In genomic region chr1:62773105-62773920, GRCm38 (mm10) we compare ENCODE assay signal across 14 mouse cellular contexts.
DNase-seq lines count a peak whose midpoint lies in the region; ATAC-seq and TF ChIP-seq lines count a peak whose summit lies in the region.
"Had no signal": no experiment of that assay in that cellular context is flagged by ENCODE, and none has a peak within 500 bp of the region (broad histone marks: within the 10 kb centered on the region; RNA-seq: fewer than 3 reads in every experiment).

No protein-coding gene starts in this region.

- H3K4me3 ChIP-seq in hindbrain, embryonic 10.5 days: no peak overlapping the region
- H3K4me3 ChIP-seq in hindbrain, embryonic 16.5 days (ENCODE audit: low read length): no peak overlapping the region
- no peak overlapping the region for H3K4me3 ChIP-seq in brown adipose tissue, adult 24 weeks (ENCODE audit: insufficient read depth, low read depth, low read length)
- H3K4me3 ChIP-seq in liver, embryonic 13.5 days (replicated peaks): no peak overlapping the region
- H3K4me3 ChIP-seq in myocyte: no peak overlapping the region
- H3K4me3 ChIP-seq in midbrain, embryonic 11.5 days (ENCODE audit: low read depth, low read length): no peak overlapping the region
- no peak overlapping the region for H3K4me3 ChIP-seq in lung, adult 2 months (replicated peaks; ENCODE audit: extremely low read depth, low read depth, low read length)
- H3K4me3 ChIP-seq: heart, embryonic 15.5 days; hindbrain, embryonic 15.5 days; midbrain, embryonic 10.5 days had no signal

- H3K4me1 ChIP-seq in hindbrain, embryonic 10.5 days (replicated peaks): peaks cover 44% of the 10 kb centered on the region
- peaks cover 5% of the 10 kb centered on the region for H3K4me1 ChIP-seq in hindbrain, embryonic 16.5 days (ENCODE audit: control insufficient read depth, insufficient read depth, low read depth, low read length)
- peaks cover 41% of the 10 kb centered on the region for H3K4me1 ChIP-seq in brown adipose tissue, adult 24 weeks (ENCODE audit: control insufficient read depth, insufficient read depth, insufficient read length, low read length)
- H3K4me1 ChIP-seq in liver, embryonic 13.5 days (replicated peaks): peaks cover 45% of the 10 kb centered on the region
- H3K4me1 ChIP-seq in midbrain, embryonic 11.5 days (ENCODE audit: control insufficient read depth, insufficient read depth, low read length): no peaks in the 10 kb centered on the region
- peaks cover 4% of the 10 kb centered on the region; the same call in 1 of the 2 replicates for H3K4me1 ChIP-seq in lung, adult 2 months (ENCODE audit: control insufficient read depth, insufficient read depth, low read length)

- peaks cover 6% of the 10 kb centered on the region; the same call in 1 of the 2 replicates for H3K27me3 ChIP-seq in hindbrain, embryonic 10.5 days (ENCODE audit: insufficient read depth, poor library complexity, severe bottlenecking)
- H3K27me3 ChIP-seq in hindbrain, embryonic 16.5 days (replicated peaks; ENCODE audit: control insufficient read depth, insufficient read depth, low read length): no peaks in the 10 kb centered on the region
- no peaks in the 10 kb centered on the region for H3K27me3 ChIP-seq in liver, embryonic 13.5 days
- no peaks in the 10 kb centered on the region for H3K27me3 ChIP-seq in myocyte (ENCODE audit: control insufficient read depth, insufficient read depth, insufficient read length)
- no peaks in the 10 kb centered on the region for H3K27me3 ChIP-seq in midbrain, embryonic 11.5 days (ENCODE audit: control insufficient read depth, insufficient read depth, low read length)
- H3K27me3 ChIP-seq: heart, embryonic 15.5 days; hindbrain, embryonic 15.5 days had no signal

- no peak overlapping the region for H3K9ac ChIP-seq in hindbrain, embryonic 16.5 days (ENCODE audit: low read depth, low read length)
- H3K9ac ChIP-seq in liver, embryonic 13.5 days: no peak overlapping the region
- H3K9ac ChIP-seq in midbrain, embryonic 11.5 days (ENCODE audit: low read length): no peak overlapping the region
- H3K9ac ChIP-seq: heart, embryonic 15.5 days; hindbrain, embryonic 15.5 days; lung, embryonic 14.5 days had no signal

- ATAC-seq in hindbrain, embryonic 16.5 days: no peak
- peak; percentile 93 for ATAC-seq in liver, embryonic 13.5 days (ENCODE audit: low read depth)
- ATAC-seq in midbrain, embryonic 11.5 days (ENCODE audit: low FRiP score): no peak

- DNase-seq in hindbrain, embryonic 10.5 days (ENCODE audit: low spot score): no peak
- DNase-seq in liver, embryonic 13.5 days: peak; percentile 28
- no peak for DNase-seq in midbrain, embryonic 11.5 days (ENCODE audit: low spot score, missing footprints)
- no peak for DNase-seq in testis, postnatal 14 days (ENCODE audit: low spot score)
- no peak for DNase-seq in lung, adult 2 months
- DNase-seq: adrenal gland, postnatal 36 days; cerebellum, adult 11-12 months; lung, embryonic 14.5 days had no signal

- no peaks in the 10 kb centered on the region for H3K9me3 ChIP-seq in hindbrain, embryonic 10.5 days
- H3K9me3 ChIP-seq in hindbrain, embryonic 16.5 days (ENCODE audit: control insufficient read depth, low read length): no peaks in the 10 kb centered on the region
- no peaks in the 10 kb centered on the region for H3K9me3 ChIP-seq in liver, embryonic 13.5 days (replicated peaks)
- H3K9me3 ChIP-seq in midbrain, embryonic 11.5 days (ENCODE audit: control insufficient read depth, low read length): no peaks in the 10 kb centered on the region
- H3K9me3 ChIP-seq: heart, embryonic 15.5 days; hindbrain, embryonic 15.5 days; midbrain, embryonic 10.5 days had no signal

- no peaks in the 10 kb centered on the region for H3K79me2 ChIP-seq in myocyte (ENCODE audit: control insufficient read depth, insufficient read depth)

- H3K36me3 ChIP-seq in hindbrain, embryonic 10.5 days: peaks cover 29% of the 10 kb centered on the region; the same call in 1 of the 2 replicates
- peaks cover 4% of the 10 kb centered on the region; the same call in 1 of the 2 replicates for H3K36me3 ChIP-seq in hindbrain, embryonic 16.5 days (ENCODE audit: control insufficient read depth, insufficient read depth, low read length)
- H3K36me3 ChIP-seq in liver, embryonic 13.5 days: no peaks in the 10 kb centered on the region
- peaks cover 16% of the 10 kb centered on the region for H3K36me3 ChIP-seq in myocyte (ENCODE audit: control insufficient read depth, insufficient read depth)
- no peaks in the 10 kb centered on the region; the same call in 1 of the 2 replicates for H3K36me3 ChIP-seq in midbrain, embryonic 11.5 days (ENCODE audit: control insufficient read depth, insufficient read depth, low read length)
- H3K36me3 ChIP-seq: heart, embryonic 15.5 days had no signal

- WGBS in hindbrain, embryonic 10.5 days: 87% methylated on average over 10 of the region's 10 CpGs
- 67% methylated on average over 10 of the region's 10 CpGs for WGBS in hindbrain, embryonic 16.5 days
- 23% methylated on average over 10 of the region's 10 CpGs for WGBS in liver, embryonic 13.5 days (ENCODE audit: insufficient replicate concordance)
- 84% methylated on average over 10 of the region's 10 CpGs for WGBS in midbrain, embryonic 11.5 days
- WGBS in lung, adult 2 months: 59% methylated on average over 10 of the region's 10 CpGs

- H3K27ac ChIP-seq in hindbrain, embryonic 10.5 days: peak overlapping the region; percentile 23; the same call in 1 of the 2 replicates
- no peak overlapping the region for H3K27ac ChIP-seq in hindbrain, embryonic 16.5 days (ENCODE audit: low read depth, low read length)
- peak overlapping the region; percentile 17; the same call in 1 of the 2 replicates for H3K27ac ChIP-seq in brown adipose tissue, adult 24 weeks (replicated peaks; ENCODE audit: low read depth, low read length)
- H3K27ac ChIP-seq in liver, embryonic 13.5 days: peak overlapping the region; percentile 2; the same call in 1 of the 2 replicates
- no peak overlapping the region for H3K27ac ChIP-seq in midbrain, embryonic 11.5 days (ENCODE audit: low read depth, low read length)
- H3K27ac ChIP-seq: heart, embryonic 15.5 days; hindbrain, embryonic 15.5 days; midbrain, embryonic 10.5 days had no signal

- TF ChIP-seq CTCF in lung, adult 2 months (IDR thresholded peaks at IDR 0.05; ENCODE audit: insufficient read depth, low read length): no peak

- H3ac ChIP-seq in myocyte (ENCODE audit: control insufficient read depth, insufficient read length): no peak overlapping the region

- H3K4me2 ChIP-seq in hindbrain, embryonic 16.5 days (ENCODE audit: low read length): no peak overlapping the region
- H3K4me2 ChIP-seq in liver, embryonic 13.5 days: peak overlapping the region; percentile 25
- peak overlapping the region; percentile 88 for H3K4me2 ChIP-seq in myocyte (ENCODE audit: low read depth)
- H3K4me2 ChIP-seq in midbrain, embryonic 11.5 days: no peak overlapping the region
- H3K4me2 ChIP-seq: heart, embryonic 15.5 days; hindbrain, embryonic 15.5 days; lung, embryonic 14.5 days had no signal

- no peak for TF ChIP-seq POLR2A in myocyte (IDR thresholded peaks at IDR 0.05; ENCODE audit: insufficient read length, low read depth)
- no peak for TF ChIP-seq POLR2A in lung, adult 2 months (IDR thresholded peaks at IDR 0.05; ENCODE audit: borderline replicate concordance, extremely low read depth, low read depth, low read length)

TF ChIP-seq in myocyte, 11 proteins besides CTCF, POLR2A, EP300 and RAD21:
- TF ChIP-seq REST (IDR thresholded peaks at IDR 0.05; ENCODE audit: insufficient read depth, insufficient read length) (no peak), MYOD1 (IDR thresholded peaks at IDR 0.05; ENCODE audit: control insufficient read depth in 1 of 3, insufficient read length in 2 of 3, low read depth in 2 of 3) (no peak), MYOG (IDR thresholded peaks at IDR 0.05; ENCODE audit: control insufficient read depth in 1 of 3, insufficient read depth in 1 of 3, insufficient read length in 2 of 3, low read depth in 2 of 3) (no peak), SRF (IDR thresholded peaks at IDR 0.05; ENCODE audit: control insufficient read depth, insufficient read length, low read depth) (no peak), TCF3 (IDR thresholded peaks at IDR 0.05; ENCODE audit: insufficient read length, low read depth) (no peak), USF1 (IDR thresholded peaks at IDR 0.05; ENCODE audit: low read depth) (no peak), E2F4 (IDR thresholded peaks at IDR 0.05; ENCODE audit: insufficient read depth) (no peak), TCF12 (IDR thresholded peaks at IDR 0.05; ENCODE audit: insufficient read depth, poor library complexity, severe bottlenecking) (no peak), POLR2AphosphoS2 (IDR thresholded peaks at IDR 0.05; ENCODE audit: insufficient read length, low read depth) (no peak), MAX (IDR thresholded peaks at IDR 0.05; ENCODE audit: low read depth) (no peak), CEBPB (IDR thresholded peaks at IDR 0.05; ENCODE audit: insufficient read depth, poor library complexity, severe bottlenecking) (no peak)

Comparison
In these comparisons a context has a peak if more than half of its experiments do, and no peak if none do; other contexts are left out.
1. H3K27ac ChIP-seq: peak in hindbrain, embryonic 10.5 days (single experiment), brown adipose tissue, adult 24 weeks (single experiment) and liver, embryonic 13.5 days (single experiment); none in hindbrain, embryonic 16.5 days (single experiment) and midbrain, embryonic 11.5 days (single experiment).
2. H3K4me2 ChIP-seq: peak in liver, embryonic 13.5 days (single experiment) and myocyte (single experiment); none in hindbrain, embryonic 16.5 days (single experiment) and midbrain, embryonic 11.5 days (single experiment).